Mouse (Mus musculus): ENCODE data around the gene Fbxw7. TPM values are rescaled to one million over a fixed set of nuclear protein-coding genes. Genes with fewer than 3 reads are reported as not detected.

The Fbxw7 gene
- total RNA-seq, 2 experiments from 2014 or later: 59.8 to 61.5 TPM

DNA sequence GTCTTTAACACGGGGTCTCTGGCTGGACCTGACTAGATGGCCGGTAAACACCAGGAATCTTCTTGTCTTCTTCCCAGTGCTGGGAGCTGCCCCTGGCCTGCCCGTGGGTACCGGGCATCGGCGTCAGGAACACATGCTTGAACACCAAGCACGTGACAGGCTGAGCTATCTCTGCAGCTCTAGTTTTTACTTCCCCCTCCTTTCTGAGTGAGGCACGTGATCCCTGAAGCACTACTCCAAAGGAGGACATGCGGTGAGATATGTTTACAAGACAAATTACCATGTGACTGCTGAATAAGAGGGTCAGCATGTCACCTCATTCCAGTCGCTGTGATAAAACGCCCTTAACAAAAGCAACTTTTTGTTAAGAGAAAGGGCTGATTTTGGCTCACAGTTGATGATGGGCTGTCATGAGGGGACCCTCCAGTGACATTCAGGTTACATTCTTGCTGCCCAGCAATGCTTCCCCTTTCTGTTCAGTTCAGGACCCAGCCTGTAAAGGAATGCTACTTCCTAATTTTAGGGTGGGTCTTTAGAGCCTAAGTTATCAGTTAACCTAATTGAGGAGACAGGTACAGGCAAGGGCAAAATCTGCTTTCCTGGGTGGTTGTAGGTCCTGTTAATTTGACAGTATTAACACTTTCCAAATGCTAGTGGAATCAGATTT, 68.9 kb downstream of the Fbxw7 start:
- intact Hi-C loops (cut with DNase I): no loop called here
- DNase-seq: peak; percentile 46 to 54

DNA sequence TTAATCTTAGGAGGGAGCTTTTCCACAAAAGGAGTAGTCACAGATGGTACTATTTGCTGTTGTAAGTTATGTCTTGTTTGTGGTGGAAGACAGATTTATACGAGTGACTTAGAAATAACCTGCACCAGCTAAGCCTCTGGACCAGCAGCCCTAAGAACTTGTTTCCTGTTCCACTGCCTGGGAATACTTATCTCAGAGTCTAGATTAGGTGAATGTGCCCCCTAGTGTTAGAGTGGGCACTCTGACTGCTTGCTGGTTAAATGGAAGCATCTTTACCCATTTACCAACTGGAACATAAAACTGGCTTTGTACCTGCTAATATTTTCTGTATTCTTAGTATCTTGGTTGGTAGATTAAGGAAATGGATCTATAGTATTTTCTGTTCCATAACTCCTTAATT, 74.6 kb downstream of the Fbxw7 start:
- intact Hi-C loops (cut with DNase I): loop anchor here (5.0 kb wide), 2 partner anchors 192 to 272 kb away; no protein-coding TSS in a partner anchor
- DNase-seq: peak in 1 of 2 experiments; percentile 23

- intact Hi-C loops (cut with DNase I): no loop called here
- DNase-seq: peak; percentile 25 to 48
These were observed 75.9 kb downstream of the Fbxw7 start for GRCm38 (mm10) chr3:84890983-84891382.

DNA sequence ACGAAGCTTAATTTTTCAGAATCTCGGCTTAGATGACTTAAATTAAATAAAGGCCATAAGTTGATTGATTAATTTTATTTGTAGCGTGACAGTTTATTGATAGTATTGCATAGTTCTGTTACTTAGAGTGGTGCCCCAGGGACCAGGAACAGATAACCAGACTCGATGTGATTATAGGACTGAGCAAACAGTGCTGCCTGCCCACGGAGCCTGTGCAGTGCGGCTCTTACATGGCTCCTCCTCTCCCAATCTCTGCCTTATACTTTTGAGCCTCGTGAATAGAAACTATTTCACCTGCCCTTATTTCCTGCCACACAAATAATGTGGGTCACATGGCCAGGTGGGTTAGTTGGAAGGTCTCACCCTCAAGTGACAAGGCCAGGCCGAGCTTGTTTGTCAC, 82.9 kb downstream of the Fbxw7 start:
- DNase-seq: no peak
- intact Hi-C loops (cut with DNase I): no loop called here

GRCm38 (mm10) chr3:84906528-84906927, 91.5 kb downstream of the Fbxw7 start:
- peak; percentile 29 to 57 for DNase-seq
- intact Hi-C loops (cut with DNase I): loop anchor here (1.0 to 5.0 kb wide), 2 partner anchors 213 to 289 kb away; no protein-coding TSS in a partner anchor

DNA sequence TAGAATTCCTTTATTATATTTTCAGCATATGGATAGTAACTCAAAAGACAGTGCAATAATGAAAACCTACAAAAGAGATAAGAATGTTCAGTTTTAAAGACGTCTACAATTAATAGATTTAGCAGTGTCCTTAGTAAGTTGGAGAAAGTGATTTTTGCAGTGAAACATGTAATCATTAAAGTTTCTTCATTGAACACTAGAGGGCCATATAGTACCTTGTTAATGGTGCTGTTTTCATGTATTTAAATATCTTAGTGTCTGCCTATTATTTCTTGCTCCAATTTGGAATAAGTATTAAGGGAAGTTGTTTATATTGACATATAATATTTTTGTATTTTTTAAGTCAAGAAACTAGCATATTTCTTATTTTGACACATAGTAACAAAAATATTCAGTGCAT, 99.2 kb downstream of the Fbxw7 start:
- no peak for DNase-seq
- intact Hi-C loops (cut with DNase I): loop anchor here (5.0 to 10.0 kb wide), 3 partner anchors 781 to 1221 kb away; no protein-coding TSS in a partner anchor

GRCm38 (mm10) chr3:84917903-84918679, 103.0 kb downstream of the Fbxw7 start:
- intact Hi-C loops (cut with DNase I): loop anchor here (10.0 kb wide), 2 partner anchors 777 to 1217 kb away; no protein-coding TSS in a partner anchor
- DNase-seq: no peak

- DNase-seq: peak; percentile 64
- intact Hi-C loops (cut with DNase I): loop anchor here (5.0 to 10.0 kb wide), 3 partner anchors 355 to 1005 kb away; no protein-coding TSS in a partner anchor
These were observed 106.8 kb downstream of the Fbxw7 start for GRCm38 (mm10) chr3:84921704-84922420.

DNA sequence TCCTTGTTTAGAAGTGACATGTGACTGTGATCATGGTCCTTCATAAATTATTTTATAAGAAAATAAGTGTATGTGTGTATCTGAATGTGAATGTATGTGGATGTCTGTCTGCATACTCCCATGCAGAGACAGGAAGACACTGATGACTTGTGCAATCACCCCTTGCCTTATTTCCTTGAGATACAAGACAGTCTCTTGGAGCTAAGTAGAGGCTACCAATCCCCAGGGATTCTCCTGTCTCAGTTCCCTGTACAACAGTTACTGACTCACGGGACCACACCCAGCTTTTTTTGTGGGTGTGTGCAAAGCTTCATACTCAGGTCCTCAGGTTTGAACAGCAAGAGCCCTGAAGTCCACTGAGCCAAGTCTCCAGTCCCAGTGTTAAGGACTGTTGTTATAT, 108.2 kb downstream of the Fbxw7 start:
- intact Hi-C loops (cut with DNase I): loop anchor here (5.0 to 10.0 kb wide), 3 partner anchors 354 to 1004 kb away; no protein-coding TSS in a partner anchor
- no peak for DNase-seq

DNA sequence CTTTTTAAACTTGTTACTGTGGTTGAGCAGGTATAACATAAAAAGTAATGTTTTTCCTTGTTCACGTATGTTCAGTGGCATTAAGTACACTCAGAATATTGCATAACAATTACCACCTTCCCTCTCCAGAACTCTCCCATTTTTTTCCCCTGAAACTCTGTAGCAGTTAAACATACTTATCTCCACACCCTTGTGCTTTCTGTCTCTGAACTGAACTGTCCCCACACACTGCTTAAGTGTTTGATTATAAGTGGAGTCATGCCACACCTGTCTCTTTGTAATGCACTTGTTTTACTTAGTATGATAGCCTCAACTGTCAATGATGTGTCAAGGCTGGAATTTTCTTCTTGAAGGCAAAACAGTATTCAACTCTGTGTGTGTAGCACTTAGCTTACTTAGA, 108.6 kb downstream of the Fbxw7 start:
- intact Hi-C loops (cut with DNase I): loop anchor here (2.0 to 10.0 kb wide), 4 partner anchors 354 to 1004 kb away; no protein-coding TSS in a partner anchor
- no peak for DNase-seq

- DNase-seq: peak; percentile 59 to 64
- intact Hi-C loops (cut with DNase I): loop anchor here (2.0 to 10.0 kb wide), 3 partner anchors 440 to 648 kb away; no protein-coding TSS in a partner anchor
These were observed 110.2 kb downstream of the Fbxw7 start for GRCm38 (mm10) chr3:84925229-84925628.

DNA sequence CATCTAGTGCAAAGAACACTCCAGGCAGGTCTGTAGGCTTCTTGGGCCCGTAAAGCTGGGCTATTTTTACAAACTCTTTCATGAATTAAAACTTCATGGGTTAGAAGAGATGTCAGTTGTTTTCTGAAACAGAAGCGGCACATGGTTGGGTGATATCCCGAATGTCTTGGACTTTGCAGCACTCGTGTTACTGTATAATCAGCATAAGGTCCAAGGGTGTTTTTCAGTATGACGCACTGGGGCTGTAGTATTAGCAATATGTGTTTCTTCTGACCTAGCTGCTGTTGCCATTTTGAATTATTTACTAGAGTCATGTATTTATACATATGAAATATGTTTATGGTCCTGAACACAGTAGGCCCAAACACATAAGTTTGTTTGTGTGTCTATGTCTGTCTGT, 111.1 kb downstream of the Fbxw7 start:
- intact Hi-C loops (cut with DNase I): loop anchor here (5.0 to 10.0 kb wide), 2 partner anchors 439 to 591 kb away; no protein-coding TSS in a partner anchor
- DNase-seq: no peak

DNA sequence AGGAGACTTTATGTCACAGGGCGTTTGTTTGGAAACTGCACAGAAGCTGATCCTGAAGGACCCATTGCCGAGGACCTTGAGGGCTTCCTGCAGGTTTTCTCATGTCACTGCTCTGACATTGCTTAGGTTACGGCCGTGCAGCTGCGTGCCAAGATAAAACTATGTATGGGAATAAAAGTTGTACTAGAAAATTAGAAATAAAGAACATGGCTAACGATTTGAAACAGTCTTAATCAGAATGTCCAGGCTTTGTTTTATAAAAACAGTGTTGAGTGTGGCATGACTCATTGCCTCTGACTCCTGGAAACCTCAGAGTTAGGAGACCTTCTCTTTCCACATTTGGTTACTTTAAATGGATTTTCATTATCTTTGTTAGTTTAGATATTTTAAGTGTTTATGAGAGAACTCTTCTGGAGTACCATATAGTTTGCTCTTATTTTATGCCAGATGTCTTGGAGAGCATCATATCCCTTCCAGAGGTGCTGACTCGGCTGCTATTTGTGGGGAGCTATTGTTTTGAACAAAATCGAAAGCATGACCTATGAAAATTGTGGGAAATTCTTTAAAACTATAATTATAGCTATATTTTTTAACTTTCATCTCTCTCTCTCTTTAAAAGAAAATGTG, 112.2 kb downstream of the Fbxw7 start:
- intact Hi-C loops (cut with DNase I): loop anchor here (5.0 to 10.0 kb wide), 2 partner anchors 438 to 590 kb away; no protein-coding TSS in a partner anchor
- DNase-seq: no peak

DNA sequence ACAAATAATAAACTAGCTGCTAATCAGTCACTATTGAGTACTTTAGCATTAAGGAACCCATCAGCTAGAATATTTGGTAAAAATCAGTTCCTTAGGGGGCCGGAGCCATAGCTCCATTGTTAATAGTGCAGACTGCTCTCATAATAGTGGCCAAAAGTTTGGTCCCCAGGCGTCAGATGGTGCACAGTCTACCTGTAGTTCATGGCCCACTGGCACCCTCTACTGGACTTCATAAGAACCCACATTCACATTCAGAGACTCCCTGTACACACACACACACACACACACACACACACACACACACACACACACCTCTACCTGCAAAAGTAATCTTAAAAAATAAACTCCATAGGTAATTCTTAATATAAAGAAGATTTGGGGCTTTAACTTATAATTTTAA, 112.8 kb downstream of the Fbxw7 start:
- intact Hi-C loops (cut with DNase I): loop anchor here (5.0 to 10.0 kb wide), 2 partner anchors 437 to 589 kb away; no protein-coding TSS in a partner anchor
- DNase-seq: peak in 1 of 2 experiments; percentile 35

GRCm38 (mm10) chr3:84929171-84929570, 114.1 kb downstream of the Fbxw7 start:
- intact Hi-C loops (cut with DNase I): loop anchor here (5.0 to 10.0 kb wide), 2 partner anchors 436 to 588 kb away; no protein-coding TSS in a partner anchor
- peak; percentile 46 to 73 for DNase-seq

DNA sequence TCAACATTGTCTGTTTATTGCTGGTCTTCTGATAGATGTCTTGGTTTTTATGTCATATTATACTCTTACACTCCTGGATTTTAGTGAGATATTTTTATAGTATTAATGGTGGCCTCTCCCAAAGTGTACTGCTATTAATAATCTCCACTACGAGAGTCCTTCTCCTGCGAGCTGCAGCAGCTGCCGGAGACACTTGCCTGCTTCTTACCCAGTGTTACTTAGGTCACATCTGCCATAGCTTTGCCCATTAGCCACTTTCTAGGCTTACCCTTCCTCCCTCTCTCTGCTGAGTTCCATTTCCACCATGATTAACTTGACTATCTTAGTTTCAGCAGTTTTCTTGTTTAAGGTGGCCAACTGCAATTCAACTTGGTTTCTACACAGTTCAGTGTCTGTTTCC, 115.6 kb downstream of the Fbxw7 start:
- no peak for DNase-seq
- intact Hi-C loops (cut with DNase I): no loop called here

GRCm38 (mm10) chr3:84935729-84936128, 120.7 kb downstream of the Fbxw7 start:
- intact Hi-C loops (cut with DNase I): no loop called here
- DNase-seq: no peak

GRCm38 (mm10) chr3:84936252-84936651, 121.2 kb downstream of the Fbxw7 start:
- intact Hi-C loops (cut with DNase I): no loop called here
- no peak for DNase-seq

DNA sequence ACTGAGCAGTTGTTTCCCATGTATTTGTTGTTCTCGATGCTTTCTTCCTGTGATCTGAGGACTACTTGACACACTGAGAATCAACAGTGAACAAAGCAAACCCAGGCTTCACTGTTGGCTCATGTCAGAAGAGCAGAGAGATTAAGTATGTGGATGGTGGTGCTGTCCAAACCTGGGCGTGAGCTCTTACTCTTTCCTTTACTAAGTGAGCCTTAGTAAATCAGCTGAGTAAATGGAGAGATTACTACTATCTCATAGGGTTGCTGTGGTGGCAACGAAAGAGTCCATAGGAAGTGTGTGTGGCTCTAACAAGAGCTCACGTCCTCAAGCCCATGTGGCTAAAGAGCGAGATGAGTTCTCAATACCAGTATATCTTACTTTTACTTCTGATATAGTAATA, 121.9 kb downstream of the Fbxw7 start:
- intact Hi-C loops (cut with DNase I): no loop called here
- DNase-seq: no peak
